In the genomic region with DNA sequence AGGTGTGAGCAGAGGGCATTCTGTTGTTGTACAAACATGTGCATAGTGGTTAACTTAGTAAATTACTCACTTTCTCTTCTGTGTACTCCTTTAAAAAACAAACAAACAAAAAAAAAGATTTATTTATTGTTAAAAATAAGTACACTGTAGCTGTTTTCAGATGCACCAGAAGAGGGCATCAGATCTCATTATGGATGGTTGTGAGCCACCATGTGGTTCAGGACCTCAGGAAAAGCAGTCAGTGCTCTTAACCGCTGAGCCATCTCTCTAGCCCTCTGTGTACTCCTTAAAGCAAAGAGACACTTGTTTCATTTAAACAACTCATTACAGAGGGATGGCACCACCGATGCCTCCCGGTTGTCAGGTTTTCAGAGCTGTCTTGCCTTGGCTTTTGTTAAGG, we compare ENCODE assay signal across 10 mouse cellular contexts. TPM values are rescaled to one million over a fixed set of nuclear protein-coding genes. Genes with fewer than 3 reads are reported as not detected.
DNase-seq lines count a peak whose midpoint lies in the region; ATAC-seq and TF ChIP-seq lines count a peak whose summit lies in the region.
"Had no signal": no experiment of that assay in that cellular context is flagged by ENCODE, and none has a peak within 500 bp of the region (broad histone marks: within the 10 kb centered on the region; RNA-seq: fewer than 3 reads in every experiment).

No protein-coding gene starts in this region.

- intact Hi-C loops in gastrocnemius, adult 2 months (cut with DNase I) = no loop called here
- intact Hi-C loops in gastrocnemius, postnatal 36 days (cut with DNase I) = no loop called here

- peak; percentile 11 for TF ChIP-seq RAD21 in CH12.LX (IDR thresholded peaks at IDR 0.05; ENCODE audit: low read depth, low read length)

- H3K36me3 ChIP-seq in liver, embryonic 14.5 days (replicated peaks; ENCODE audit: control insufficient read depth, insufficient read depth, low read depth) = peaks cover 12% of the 10 kb centered on the region
- peaks cover 27 to 83% of the 10 kb centered on the region in 2 experiments for H3K36me3 ChIP-seq in CH12.LX (replicated peaks in 1 of 2; ENCODE audit: control insufficient read depth in 1 of 2, insufficient read depth in 1 of 2, low read length in 1 of 2)
- peaks cover 66% of the 10 kb centered on the region for H3K36me3 ChIP-seq in forebrain, postnatal 0 days (ENCODE audit: insufficient read depth)
- peaks cover 76% of the 10 kb centered on the region for H3K36me3 ChIP-seq in heart, embryonic 12.5 days

- no peak for TF ChIP-seq POLR2A in CH12.LX (IDR thresholded peaks at IDR 0.05; ENCODE audit: low read depth, low read length)

- peak; percentile 48 for TF ChIP-seq CTCF in gastrocnemius, adult 2 months (IDR thresholded peaks at IDR 0.05)
- TF ChIP-seq CTCF in liver, embryonic 14.5 days (IDR thresholded peaks at IDR 0.05; ENCODE audit: low read depth) = peak; percentile 38
- peak in 1 of 2 experiments; percentile 50; a peak in 2 of 4 replicates for TF ChIP-seq CTCF in CH12.LX (conservative IDR thresholded peaks at IDR 0.05 in 1 of 2, IDR thresholded peaks at IDR 0.05 in 1 of 2; ENCODE audit: low read depth in 2 of 2, low read length in 2 of 2)
- peak; percentile 58 for TF ChIP-seq CTCF in forebrain, postnatal 0 days (IDR thresholded peaks at IDR 0.05; ENCODE audit: low read depth)

- dilution Hi-C loops in CH12.LX (cut with MboI; ENCODE audit: extremely low pct_ligation_motif_present, extremely low pct_unique_long_range_greater_than_20kb, low sequenced_read_pairs) = no loop called here

- no peaks in the 10 kb centered on the region for H3K79me2 ChIP-seq in CH12.LX (replicated peaks; ENCODE audit: control insufficient read depth, extremely low read depth, insufficient read depth, poor library complexity, severe bottlenecking)

- TF ChIP-seq EP300 in liver, embryonic 14.5 days (IDR thresholded peaks at IDR 0.05; ENCODE audit: low read depth) = no peak
- no peak for TF ChIP-seq EP300 in CH12.LX (IDR thresholded peaks at IDR 0.05; ENCODE audit: low read length)

- H3K27ac ChIP-seq in gastrocnemius, adult 2 months = no peak overlapping the region
- H3K27ac ChIP-seq in liver, embryonic 14.5 days = no peak overlapping the region
- H3K27ac ChIP-seq in CH12.LX (ENCODE audit: insufficient read depth, low read depth) = no peak overlapping the region
- no peak overlapping the region for H3K27ac ChIP-seq in forebrain, postnatal 0 days (ENCODE audit: low read depth, low read length)
- no peak overlapping the region for H3K27ac ChIP-seq in heart, embryonic 12.5 days (ENCODE audit: poor library complexity, severe bottlenecking)
- H3K27ac ChIP-seq: heart, embryonic 15.5 days had no signal

- no peak for DNase-seq in gastrocnemius, adult 2 months
- no peak for DNase-seq in gastrocnemius, postnatal 36 days
- DNase-seq in liver, embryonic 14.5 days (ENCODE audit: low read depth in 3 of 3, low spot score in 3 of 3) = no peak
- no peak for DNase-seq in liver
- no peak for DNase-seq in CH12.LX (ENCODE audit: extremely low read depth)
- DNase-seq in forebrain, postnatal 0 days = peak; percentile 31
- DNase-seq in urinary bladder, adult 18-20 months (ENCODE audit: low spot score in 2 of 2) = no peak

- in situ Hi-C loops in CH12.LX (cut with MboI; ENCODE audit: low pct_ligation_motif_present, low pct_unique_long_range_greater_than_20kb, low sequenced_read_pairs) = no loop called here

- no peak for ATAC-seq in liver, embryonic 14.5 days (ENCODE audit: insufficient read depth)
- no peak for ATAC-seq in forebrain, postnatal 0 days
- no peak for ATAC-seq in heart, embryonic 12.5 days (ENCODE audit: insufficient number of reproducible peaks, low FRiP score)

- H3K4me3 ChIP-seq in gastrocnemius, adult 2 months = no peak overlapping the region
- no peak overlapping the region for H3K4me3 ChIP-seq in liver, embryonic 14.5 days (ENCODE audit: insufficient read depth in 1 of 2, low read depth in 2 of 2, low read length in 2 of 2)
- no peak overlapping the region for H3K4me3 ChIP-seq in CH12.LX (replicated peaks in 1 of 3; ENCODE audit: low read depth in 2 of 3, low read length in 2 of 3, poor library complexity in 1 of 3)
- no peak overlapping the region for H3K4me3 ChIP-seq in forebrain, postnatal 0 days (ENCODE audit: low read depth, low read length)
- H3K4me3 ChIP-seq in heart, embryonic 12.5 days = no peak overlapping the region
- H3K4me3 ChIP-seq: heart, embryonic 15.5 days had no signal

- H3K9ac ChIP-seq in liver, embryonic 14.5 days (replicated peaks) = no peak overlapping the region
- no peak overlapping the region for H3K9ac ChIP-seq in CH12.LX (ENCODE audit: insufficient read depth, low read depth)
- H3K9ac ChIP-seq in forebrain, postnatal 0 days = no peak overlapping the region
- no peak overlapping the region for H3K9ac ChIP-seq in heart, embryonic 12.5 days
- H3K9ac ChIP-seq: heart, embryonic 15.5 days had no signal

- H3K4me2 ChIP-seq in liver, embryonic 14.5 days (ENCODE audit: low read depth) = no peak overlapping the region
- H3K4me2 ChIP-seq in CH12.LX (ENCODE audit: insufficient read depth, low read depth, poor library complexity, severe bottlenecking) = no peak overlapping the region
- no peak overlapping the region for H3K4me2 ChIP-seq in forebrain, postnatal 0 days (ENCODE audit: low read depth)
- no peak overlapping the region for H3K4me2 ChIP-seq in heart, embryonic 12.5 days
- H3K4me2 ChIP-seq: heart, embryonic 15.5 days; liver, embryonic 11.5 days had no signal

- WGBS in liver, embryonic 14.5 days (ENCODE audit: insufficient replicate concordance) = 73% methylated on average over 3 of the region's 3 CpGs
- 58% methylated on average over 3 of the region's 3 CpGs for WGBS in forebrain, postnatal 0 days
- WGBS in heart, embryonic 12.5 days = 64% methylated on average over 3 of the region's 3 CpGs

- H3K9me3 ChIP-seq in liver, embryonic 14.5 days (ENCODE audit: control insufficient read depth, low read length) = no peaks in the 10 kb centered on the region
- no peaks in the 10 kb centered on the region for H3K9me3 ChIP-seq in CH12.LX (replicated peaks; ENCODE audit: low read length)
- no peaks in the 10 kb centered on the region for H3K9me3 ChIP-seq in forebrain, postnatal 0 days (ENCODE audit: low read length)
- H3K9me3 ChIP-seq in heart, embryonic 12.5 days (replicated peaks) = no peaks in the 10 kb centered on the region
- H3K9me3 ChIP-seq: heart, embryonic 15.5 days had no signal

- no peaks in the 10 kb centered on the region for H3K27me3 ChIP-seq in liver, embryonic 14.5 days (ENCODE audit: control insufficient read depth, insufficient read depth, low read length)
- H3K27me3 ChIP-seq in CH12.LX (replicated peaks) = no peaks in the 10 kb centered on the region
- H3K27me3 ChIP-seq in forebrain, postnatal 0 days (ENCODE audit: insufficient read depth, low read length) = no peaks in the 10 kb centered on the region
- no peaks in the 10 kb centered on the region for H3K27me3 ChIP-seq in heart, embryonic 12.5 days (replicated peaks)
- H3K27me3 ChIP-seq: heart, embryonic 15.5 days had no signal

- H3K4me1 ChIP-seq in liver, embryonic 14.5 days (replicated peaks; ENCODE audit: control insufficient read depth in 2 of 2, insufficient read depth in 2 of 2, low read length in 1 of 2) = no peaks in the 10 kb centered on the region
- no peaks in the 10 kb centered on the region for H3K4me1 ChIP-seq in CH12.LX (ENCODE audit: control insufficient read depth in 1 of 2, insufficient read depth in 2 of 2)
- H3K4me1 ChIP-seq in forebrain, postnatal 0 days (ENCODE audit: insufficient read depth) = no peaks in the 10 kb centered on the region
- no peaks in the 10 kb centered on the region for H3K4me1 ChIP-seq in heart, embryonic 12.5 days (replicated peaks)

TF ChIP-seq in CH12.LX, 34 proteins besides CTCF, POLR2A, EP300 and RAD21:
- TF ChIP-seq HCFC1 (IDR thresholded peaks at IDR 0.05; ENCODE audit: low read depth, low read length) (no peak), MEF2A (IDR thresholded peaks at IDR 0.05; ENCODE audit: borderline replicate concordance, low read depth, low read length) (no peak), SMC3 (IDR thresholded peaks at IDR 0.05; ENCODE audit: low read depth, low read length) (peak; percentile 31), MYC (IDR thresholded peaks at IDR 0.05; ENCODE audit: low read depth, low read length) (0 out of 2 replicates have a peak, but pooled peaks have one; percentile 46), ZC3H11A (IDR thresholded peaks at IDR 0.05; ENCODE audit: low read depth, low read length) (no peak), USF1 (IDR thresholded peaks at IDR 0.05; ENCODE audit: low read depth, low read length) (no peak), KAT2A (IDR thresholded peaks at IDR 0.05; ENCODE audit: insufficient replicate concordance, low read length) (no peak), NELFE (IDR thresholded peaks at IDR 0.05; ENCODE audit: low read depth, low read length) (no peak), POLR2AphosphoS2 (IDR thresholded peaks at IDR 0.05; ENCODE audit: low read depth, low read length) (no peak), ZNF384 (IDR thresholded peaks at IDR 0.05; ENCODE audit: low read depth, low read length) (no peak), ELF1 (IDR thresholded peaks at IDR 0.05; ENCODE audit: low read depth, low read length) (no peak), TCF12 (IDR thresholded peaks at IDR 0.05; ENCODE audit: low read depth, low read length) (no peak)

RNA-seq across cellular contexts. Expression of a gene that starts 16.5 kb away (rescaled TPM):
- total RNA-seq in gastrocnemius, adult 2 months (2021) = 1 to 10 TPM; 1.8 to 2.9 TPM
- total RNA-seq in gastrocnemius, postnatal 36 days (2021) = 1 to 10 TPM; 2.3 to 3.2 TPM
- 8.2 and 10.5 TPM in 2 replicates for polyA plus RNA-seq in liver, embryonic 14.5 days (2012; rRNA removed)
- polyA plus RNA-seq in liver, embryonic 14.5 days (2014; fragmentation: Nextera tagmentation; extraction: Ambion mirVana) = 18.2 and 18.5 TPM in 2 replicates
- total RNA-seq in CH12.LX (2012; rRNA removed) (8.6 and 9.8 TPM in 2 replicates), CH12.LX (2014; rRNA removed) (19.3 and 22.5 TPM in 2 replicates)
- 27.2 and 28.2 TPM in 2 replicates for polyA plus RNA-seq in CH12.LX (2012; ENCODE audit: insufficient read length, low read depth)
- total RNA-seq in forebrain, postnatal 0 days (2014; rRNA removed) = 10.0 and 12.9 TPM in 2 replicates
- polyA plus RNA-seq in forebrain, postnatal 0 days (2015; fragmentation: Nextera tagmentation; extraction: Ambion mirVana) = 14.7 and 17.1 TPM in 2 replicates
- polyA plus RNA-seq in heart, embryonic 12.5 days (2016; fragmentation: Nextera tagmentation; extraction: Ambion mirVana) = 20.7 and 21.0 TPM in 2 replicates

RNA-seq across cellular contexts. Expression of a gene that starts 46.9 kb away (rescaled TPM):
- total RNA-seq in gastrocnemius, adult 2 months (2021) = 10 to 100 TPM; 46.4 to 46.9 TPM
- 10 to 100 TPM; 61.5 to 63.0 TPM for total RNA-seq in gastrocnemius, postnatal 36 days (2021)
- polyA plus RNA-seq in liver, embryonic 14.5 days (2012; rRNA removed) = 3.5 and 4.8 TPM in 2 replicates
- polyA plus RNA-seq in liver, embryonic 14.5 days (2014; fragmentation: Nextera tagmentation; extraction: Ambion mirVana) = 5.6 and 6.7 TPM in 2 replicates
- total RNA-seq in CH12.LX (2012; rRNA removed) (24.2 and 26.0 TPM in 2 replicates), CH12.LX (2014; rRNA removed) (38.2 and 38.6 TPM in 2 replicates)
- polyA plus RNA-seq in CH12.LX (2012; ENCODE audit: insufficient read length, low read depth) = 31.9 and 32.0 TPM in 2 replicates
- total RNA-seq in forebrain, postnatal 0 days (2014; rRNA removed) = 20.5 and 22.2 TPM in 2 replicates
- polyA plus RNA-seq in forebrain, postnatal 0 days (2015; fragmentation: Nextera tagmentation; extraction: Ambion mirVana) = 5.7 and 5.9 TPM in 2 replicates
- 36.4 and 38.3 TPM in 2 replicates for polyA plus RNA-seq in heart, embryonic 12.5 days (2016; fragmentation: Nextera tagmentation; extraction: Ambion mirVana)
